Mouse (Mus musculus) forebrain, embryonic 10.5 days (tissue): Measurements from ENCODE around the gene Inka2. TPM values are rescaled to one million over a fixed set of nuclear protein-coding genes. Genes with fewer than 3 reads are reported as not detected.

Source experiments
- DNase-seq: peaks from one replicate; pipeline ENCODE4 v3.0.0-alpha.2; 2017; ENCODE audit warnings: low spot score; ENCODE audit errors: extremely low spot score
- H3K27ac ChIP-seq: fragments of 300-500 bp; sonication (generic); 2 replicates; pipeline ENCODE4 v1.5.1; 2016; ENCODE audit warnings: mild to moderate bottlenecking
- H3K27me3 ChIP-seq: fragments of 300-500 bp; sonication (generic); 2 replicates; pipeline ENCODE4 v1.6.1; 2016; ENCODE audit warnings: mild to moderate bottlenecking; ENCODE audit not compliant: poor library complexity, severe bottlenecking
- H3K36me3 ChIP-seq: fragments of 300-500 bp; sonication (generic); replicated peaks from 2 replicates; pipeline ENCODE4 v1.6.1; 2016; ENCODE audit warnings: mild to moderate bottlenecking, moderate library complexity
- H3K4me1 ChIP-seq: fragments of 300-500 bp; sonication (generic); 2 replicates; pipeline ENCODE4 v1.6.1; 2016
- H3K4me3 ChIP-seq: fragments of 300-500 bp; sonication (generic); 2 replicates; pipeline ENCODE4 v1.5.1; 2016; ENCODE audit warnings: mild to moderate bottlenecking, moderate library complexity
- H3K9me3 ChIP-seq: fragments of 300-500 bp; sonication (generic); 2 replicates; pipeline ENCODE4 v1.6.1; 2016; ENCODE audit warnings: mild to moderate bottlenecking, moderate library complexity
- WGBS: fragments of 180-500 bp; shearing (Covaris S2); methylation state at CpG from one replicate; pipeline ENCODE4 v1.1.7; 2016; 5-methylcytosine and 5-hydroxymethylcytosine counted together
- polyA plus RNA-seq: library from polyadenylated mRNA; unstranded; fragments of >200 nt; fragmentation: Nextera tagmentation; extraction: Ambion mirVana; gene quantifications from 2 replicates; pipeline ENCODE4 v1.2.1, GENCODE M21; 2016

Inka2 gene
- polyA plus RNA-seq, 1 experiment from 2014 or later = 2.0 TPM

GRCm38 (mm10) chr3:105754184-105754583, 49.8 kb downstream of the Inka2 start:
- 0 out of 2 replicates have a peak, but pooled peaks cover 3% of the 10 kb centered on the region for H3K36me3 ChIP-seq
- peaks cover 14% of the 10 kb centered on the region for H3K4me1 ChIP-seq
- no peaks in the 10 kb centered on the region for H3K27me3 ChIP-seq
- H3K9me3 ChIP-seq = no peaks in the 10 kb centered on the region
- H3K27ac ChIP-seq = no peak overlapping the region
- no peak for DNase-seq
- no peak overlapping the region for H3K4me3 ChIP-seq
- WGBS = 92% methylated on average over 3 of the region's 3 CpGs

DNA sequence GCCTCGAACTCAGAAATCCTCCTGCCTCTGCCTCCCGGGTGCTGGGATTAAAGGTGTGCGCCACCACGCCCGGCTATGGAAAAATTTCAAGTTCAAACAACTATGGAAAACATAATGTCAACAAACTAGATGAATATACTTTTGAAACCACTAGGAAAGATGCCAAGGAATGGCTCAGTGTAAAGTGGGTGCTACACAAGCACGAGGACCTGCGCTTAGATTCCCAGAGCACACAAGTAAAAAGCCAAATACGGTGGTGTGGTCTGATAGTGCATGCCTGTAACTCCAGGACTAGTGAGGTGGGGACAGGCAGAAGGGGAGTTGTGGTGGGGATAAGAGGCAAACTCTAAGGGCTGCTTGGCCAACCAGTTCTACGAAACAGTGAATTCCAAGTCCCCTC, 50.7 kb downstream of the Inka2 start:
- no peaks in the 10 kb centered on the region for H3K9me3 ChIP-seq

GRCm38 (mm10) chr3:105756505-105756904, 52.1 kb downstream of the Inka2 start:
- no peak overlapping the region for H3K4me3 ChIP-seq
- H3K4me1 ChIP-seq = peaks cover 14% of the 10 kb centered on the region
- no peaks in the 10 kb centered on the region for H3K36me3 ChIP-seq
- WGBS = 85% methylated on average over 2 of the region's 2 CpGs
- H3K27ac ChIP-seq = no peak overlapping the region
- H3K27me3 ChIP-seq = no peaks in the 10 kb centered on the region
- H3K9me3 ChIP-seq = no peaks in the 10 kb centered on the region
- no peak for DNase-seq

More for the DNA sequence above, 50.7 kb downstream of the Inka2 start:
- peaks cover 14% of the 10 kb centered on the region for H3K4me1 ChIP-seq
- H3K27me3 ChIP-seq = no peaks in the 10 kb centered on the region
- WGBS = 96% methylated on average over 9 of the region's 9 CpGs
- H3K27ac ChIP-seq = no peak overlapping the region
- H3K4me3 ChIP-seq = no peak overlapping the region
- H3K36me3 ChIP-seq = no peaks in the 10 kb centered on the region
- no peak for DNase-seq

DNA sequence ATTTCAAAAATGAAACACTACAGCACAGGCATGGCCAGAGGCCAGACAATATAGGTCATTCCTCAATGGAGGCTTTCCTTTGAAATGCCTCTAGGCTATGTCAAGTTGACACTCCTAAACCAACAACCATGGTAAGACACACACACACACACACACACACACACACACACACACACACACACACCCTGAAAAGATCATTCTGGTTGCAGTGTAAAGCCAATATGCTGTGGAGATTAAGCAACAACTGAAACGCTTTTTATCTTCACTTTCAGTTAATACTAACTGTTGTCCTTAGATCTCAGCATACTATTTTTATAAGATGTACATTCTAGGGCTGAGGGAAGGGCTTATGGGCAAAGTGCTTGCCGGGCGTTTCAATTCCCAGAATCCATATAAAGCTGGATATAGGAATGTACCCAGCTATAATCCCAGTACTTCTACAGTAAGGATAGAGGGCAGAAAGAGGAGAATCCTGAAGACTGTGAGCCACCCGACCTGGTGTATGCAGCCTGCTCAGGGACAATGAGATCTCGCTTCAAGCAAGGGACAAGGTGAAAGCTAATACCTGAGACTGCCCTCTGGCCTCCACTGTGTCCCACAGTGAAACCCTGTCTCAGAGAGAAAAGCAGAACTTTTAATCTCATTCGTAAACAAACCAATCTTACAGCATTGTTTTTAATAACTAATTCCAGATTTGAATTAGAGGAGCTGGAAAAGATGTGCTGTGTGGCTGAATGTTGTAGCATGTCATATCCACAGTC, 53.1 kb downstream of the Inka2 start:
- 78% methylated on average over 6 of the region's 6 CpGs for WGBS
- H3K27me3 ChIP-seq = no peaks in the 10 kb centered on the region
- H3K4me1 ChIP-seq = peaks cover 14% of the 10 kb centered on the region
- no peaks in the 10 kb centered on the region for H3K36me3 ChIP-seq
- DNase-seq = no peak
- no peak overlapping the region for H3K27ac ChIP-seq
- H3K4me3 ChIP-seq = no peak overlapping the region
- H3K9me3 ChIP-seq = no peaks in the 10 kb centered on the region

DNA sequence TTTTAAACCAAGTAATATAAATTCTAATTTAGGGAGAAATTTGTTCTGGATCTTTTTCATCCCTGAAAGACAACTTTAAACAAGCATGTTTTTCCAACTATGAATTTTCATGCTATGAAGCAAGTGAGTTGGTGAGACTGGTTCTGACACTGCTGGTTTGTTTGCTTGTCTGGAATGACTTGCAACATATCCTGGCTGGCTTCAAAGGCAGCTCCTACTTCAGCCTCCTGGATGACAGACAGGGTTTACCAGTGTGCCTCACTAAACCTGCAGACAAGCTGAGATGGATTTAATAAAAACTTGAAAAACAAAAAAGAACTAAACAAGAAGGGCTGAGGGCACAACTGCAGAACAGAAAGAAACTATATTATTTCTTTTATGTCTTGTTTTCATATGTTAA, 53.7 kb downstream of the Inka2 start:
- no peaks in the 10 kb centered on the region for H3K36me3 ChIP-seq
- no peak for DNase-seq
- H3K27ac ChIP-seq = no peak overlapping the region
- peaks cover 15% of the 10 kb centered on the region for H3K4me1 ChIP-seq
- H3K27me3 ChIP-seq = no peaks in the 10 kb centered on the region
- no peak overlapping the region for H3K4me3 ChIP-seq
- no peaks in the 10 kb centered on the region for H3K9me3 ChIP-seq

DNA sequence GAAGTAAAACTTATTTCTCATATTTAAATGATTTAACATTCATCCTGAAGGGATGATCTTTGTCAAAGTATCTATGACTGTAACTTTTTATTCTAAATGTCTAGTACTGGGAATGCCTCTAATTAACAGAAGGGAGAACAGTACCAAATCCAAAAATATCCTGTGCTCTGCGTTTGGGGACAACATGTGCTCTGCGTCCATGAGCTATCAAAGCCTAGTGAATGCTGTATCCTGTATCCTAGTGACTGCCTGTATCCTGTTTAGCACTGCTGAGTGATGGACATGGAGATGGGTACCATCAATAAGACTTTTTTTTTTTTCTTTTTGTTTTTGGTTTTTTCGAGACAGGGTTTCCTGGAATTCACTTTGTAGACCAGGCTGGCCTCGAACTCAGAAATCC, 54.3 kb downstream of the Inka2 start:
- DNase-seq = no peak
- H3K27me3 ChIP-seq = no peaks in the 10 kb centered on the region
- no peaks in the 10 kb centered on the region for H3K9me3 ChIP-seq
- WGBS = 92% methylated on average over 4 of the region's 4 CpGs
- H3K36me3 ChIP-seq = no peaks in the 10 kb centered on the region
- H3K27ac ChIP-seq = no peak overlapping the region
- H3K4me1 ChIP-seq = peaks cover 17% of the 10 kb centered on the region
- no peak overlapping the region for H3K4me3 ChIP-seq

GRCm38 (mm10) chr3:105760063-105760462, 55.7 kb downstream of the Inka2 start:
- H3K9me3 ChIP-seq = no peaks in the 10 kb centered on the region
- H3K27me3 ChIP-seq = no peaks in the 10 kb centered on the region
- H3K4me1 ChIP-seq = peaks cover 17% of the 10 kb centered on the region
- H3K27ac ChIP-seq = no peak overlapping the region
- 91% methylated on average over 3 of the region's 3 CpGs for WGBS
- no peaks in the 10 kb centered on the region for H3K36me3 ChIP-seq
- H3K4me3 ChIP-seq = no peak overlapping the region
- DNase-seq = no peak

DNA sequence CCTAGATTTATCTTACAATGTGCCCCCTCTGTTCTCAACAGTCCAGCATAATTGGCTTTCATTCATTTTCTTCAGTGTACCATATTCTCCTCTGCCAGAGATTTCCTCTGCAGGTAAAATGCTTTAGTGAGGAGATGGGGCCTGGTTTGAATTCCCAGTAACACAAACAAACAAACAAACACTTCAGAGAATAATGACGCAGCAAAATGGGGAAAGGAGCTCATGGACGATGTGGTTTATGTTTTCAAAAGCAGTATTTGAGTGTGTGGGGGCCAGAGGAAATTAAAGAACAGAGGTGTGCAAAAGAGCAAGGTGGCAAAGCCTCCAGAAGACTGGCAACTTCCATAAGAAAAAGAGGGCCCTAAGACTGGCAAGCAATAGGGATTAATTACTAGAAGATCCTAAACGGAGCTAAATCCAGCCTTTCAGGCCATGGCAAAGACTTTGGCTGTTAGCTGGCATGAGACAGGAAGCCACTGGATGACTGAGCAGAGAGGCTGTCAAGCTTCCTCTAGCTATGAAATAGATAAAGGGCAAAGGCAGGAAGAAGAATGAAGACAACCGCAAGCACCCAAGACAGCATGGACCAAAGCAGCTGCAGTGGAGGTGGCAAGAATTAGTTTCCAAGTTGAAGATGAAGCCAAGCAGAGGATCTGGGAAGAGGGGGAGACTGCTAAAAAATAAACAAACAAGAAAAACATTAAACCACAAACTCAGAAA, 58.9 kb downstream of the Inka2 start:
- 78% methylated on average over 4 of the region's 4 CpGs for WGBS
- H3K27me3 ChIP-seq = no peaks in the 10 kb centered on the region
- DNase-seq = no peak
- no peak overlapping the region for H3K27ac ChIP-seq
- H3K9me3 ChIP-seq = no peaks in the 10 kb centered on the region
- H3K36me3 ChIP-seq = no peaks in the 10 kb centered on the region
- H3K4me3 ChIP-seq = no peak overlapping the region
- 0 out of 2 replicates have a peak, but pooled peaks cover 4% of the 10 kb centered on the region for H3K4me1 ChIP-seq

GRCm38 (mm10) chr3:105768529-105768928, 64.1 kb downstream of the Inka2 start:
- Histone ChIP-seq H3K9me3 (no peaks in the 10 kb centered on the region), H3K4me1 (no peaks in the 10 kb centered on the region), H3K4me3 (no peak overlapping the region), H3K36me3 (0 out of 2 replicates have a peak, but pooled peaks cover 4% of the 10 kb centered on the region), H3K27ac (no peak overlapping the region), H3K27me3 (no peaks in the 10 kb centered on the region)
- DNase-seq = no peak
- 91% methylated on average over 6 of the region's 6 CpGs for WGBS

GRCm38 (mm10) chr3:105769380-105769779, 65.0 kb downstream of the Inka2 start:
- Histone ChIP-seq H3K36me3 (0 out of 2 replicates have a peak, but pooled peaks cover 4% of the 10 kb centered on the region), H3K9me3 (no peaks in the 10 kb centered on the region), H3K27ac (no peak overlapping the region), H3K4me3 (no peak overlapping the region), H3K4me1 (no peaks in the 10 kb centered on the region), H3K27me3 (no peaks in the 10 kb centered on the region)
- no peak for DNase-seq
- 93% methylated on average over 2 of the region's 2 CpGs for WGBS

Other genes with a start within 250 kb of the Inka2 start
- gene Ddx20, start 17.0 kb upstream of the Inka2 start, polyA plus RNA-seq = 51.3 and 54.1 TPM in 2 replicates
- 75.5 and 78.0 TPM in 2 replicates for gene Rap1a, start 96.7 kb downstream of the Inka2 start, polyA plus RNA-seq
- gene Adora3, start 166.3 kb downstream of the Inka2 start, polyA plus RNA-seq = 0.16 and 0.41 TPM in 2 replicates
- not detected in 2 replicates for gene Tmigd3, start 166.3 kb downstream of the Inka2 start, polyA plus RNA-seq
- gene I830077J02Rik, start 228.1 kb downstream of the Inka2 start, polyA plus RNA-seq = 0.30 and 0.86 TPM in 2 replicates